Mouse (Mus musculus) gastrocnemius, postnatal 4 days (tissue): ENCODE measurements around the gene Fbxl7. TPM values are rescaled to one million over a fixed set of nuclear protein-coding genes. Genes with fewer than 3 reads are reported as not detected.
"Not testable (repeated sequence)": the region's sequence is repeated elsewhere in the genome, so short reads cannot be mapped to it uniquely, and the experiment has no call there.

Experiments used
- DNase-seq, 2 experiments: peaks; one replicate each; pipeline ENCODE4 v3.0.0; 2021 to 2022; ENCODE audit warnings: low spot score in 2 of 2, mixed read lengths in 2 of 2
- total RNA-seq, 2 experiments: library from RNA; stranded (reverse); gene quantifications; 2 replicates each; pipeline ENCODE4 v1.2.3; 2021

The Fbxl7 gene
- total RNA-seq, 2 experiments from 2014 or later: 14.0 to 15.9 TPM

DNA sequence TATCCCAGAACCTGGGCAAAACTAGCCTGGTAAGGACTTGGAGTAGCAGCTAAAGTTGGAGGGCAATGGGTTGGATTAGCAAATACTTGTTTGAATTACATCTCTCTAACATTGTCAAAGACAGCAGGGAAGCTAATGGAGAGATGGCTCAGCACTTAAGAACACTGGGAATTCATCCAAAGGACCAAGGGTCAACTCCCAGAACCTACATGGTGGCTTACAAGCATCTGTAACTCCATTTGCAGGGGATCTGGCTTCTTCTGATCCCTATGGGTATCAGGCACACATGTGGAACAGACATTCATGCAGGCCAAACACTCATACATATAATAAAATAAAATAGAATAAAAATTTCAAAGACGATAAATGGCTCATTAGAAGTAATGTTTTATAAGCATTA lies 78.4 kb downstream of the Fbxl7 start:
- no peak for DNase-seq

DNA sequence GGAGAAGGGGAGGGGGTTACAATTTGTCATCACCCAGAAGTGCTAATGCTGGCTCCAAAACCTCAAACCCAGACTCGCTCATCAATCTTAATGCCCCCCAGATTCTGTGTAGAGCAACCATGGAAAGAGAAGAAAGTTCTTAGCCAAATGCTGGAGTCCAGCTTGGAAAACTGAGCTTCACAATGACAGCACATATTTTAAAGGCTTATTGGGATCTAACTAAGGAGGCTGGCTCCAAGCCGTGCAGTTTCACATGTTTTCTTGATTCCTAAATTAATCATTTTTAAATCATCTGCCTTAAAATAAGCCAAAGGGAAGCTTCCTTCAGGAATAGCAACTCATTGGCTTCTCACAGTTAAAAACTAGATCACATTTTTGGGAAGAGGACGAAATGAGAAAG lies 82.5 kb downstream of the Fbxl7 start:
- peak in 1 of 2 experiments; percentile 11 for DNase-seq

DNA sequence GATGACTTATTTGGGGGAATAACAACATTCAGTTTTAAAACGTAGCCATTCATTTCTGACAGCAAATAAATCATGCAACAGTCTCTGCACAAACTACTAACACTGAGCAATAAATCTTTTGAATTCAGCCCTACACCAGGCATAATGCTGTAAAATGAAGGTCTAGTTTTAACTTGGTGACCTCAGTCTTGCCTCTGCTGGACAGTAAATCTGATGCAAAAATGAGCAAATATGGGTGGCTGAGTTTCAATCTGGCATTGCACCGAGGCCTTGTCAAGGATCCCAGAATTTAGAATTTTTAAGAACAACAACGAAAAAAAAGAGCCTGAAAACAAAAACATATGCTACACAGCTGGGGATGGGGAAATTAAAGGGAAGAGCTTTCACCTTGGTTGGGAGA lies 85.8 kb downstream of the Fbxl7 start:
- DNase-seq: peak in 1 of 2 experiments; percentile 27

DNA sequence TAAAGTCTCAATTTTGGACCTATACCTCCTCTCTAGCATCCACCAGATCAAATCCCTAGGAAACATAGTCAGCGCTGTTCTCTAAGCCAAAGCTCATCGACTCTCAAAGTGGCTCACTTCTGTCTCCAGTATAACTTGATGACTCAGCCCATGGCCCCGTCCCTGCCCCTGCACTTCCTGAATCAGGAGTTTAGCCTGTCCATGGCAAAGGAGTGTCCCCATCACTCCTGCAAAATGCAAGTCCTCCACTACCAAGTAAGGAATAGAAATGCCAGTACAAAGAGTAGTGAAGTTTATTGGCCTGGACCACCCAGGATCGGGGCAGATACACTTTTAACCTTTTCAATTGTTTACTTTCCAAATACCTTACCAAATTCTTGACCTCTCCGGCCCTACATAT lies 91.3 kb downstream of the Fbxl7 start:
- DNase-seq: no peak

DNA sequence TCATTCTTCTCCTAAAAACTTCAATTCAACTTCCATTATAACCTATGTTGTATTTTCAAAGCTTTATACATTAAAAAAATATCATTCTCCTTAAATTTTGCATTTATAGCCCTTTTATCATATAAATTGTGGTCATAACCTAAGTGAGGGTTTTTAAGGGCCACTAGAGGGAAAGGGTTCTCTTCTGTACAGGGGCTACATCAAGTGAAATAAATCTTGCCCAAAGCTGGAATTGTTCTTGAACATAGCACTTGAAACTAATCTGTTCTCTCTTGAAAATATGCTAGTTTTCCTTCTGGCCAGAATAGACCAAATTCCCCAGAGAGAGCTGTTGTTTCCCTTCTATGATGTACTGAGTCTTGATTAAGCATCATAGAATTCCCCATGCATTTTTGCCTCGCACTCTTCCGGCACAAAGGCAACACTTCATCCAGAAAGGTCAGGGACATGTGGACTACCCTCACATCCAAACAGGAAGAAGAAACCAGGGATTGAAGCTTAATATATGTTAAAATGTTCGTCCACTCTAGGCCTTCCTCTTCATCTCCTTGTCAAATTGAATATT lies 95.8 kb downstream of the Fbxl7 start:
- no peak for DNase-seq

DNA sequence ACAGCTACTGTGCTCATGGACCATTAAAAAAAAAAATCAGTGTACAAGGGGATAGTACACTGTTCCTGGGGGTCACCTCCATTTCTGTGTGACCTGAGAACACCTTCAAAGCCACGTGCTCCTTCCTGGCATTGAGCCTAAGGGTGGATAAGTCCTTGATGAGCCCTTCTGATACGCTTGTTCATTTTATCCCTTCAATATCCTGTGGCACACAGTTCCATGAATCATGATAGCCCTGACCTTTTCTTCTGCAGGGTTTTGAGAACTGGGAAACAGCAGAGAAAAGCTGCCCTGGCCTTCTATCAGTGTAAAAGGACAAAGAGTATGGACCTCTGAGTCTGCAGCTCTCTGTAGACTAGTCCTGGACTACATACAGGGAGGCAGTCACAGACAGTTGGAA lies 99.4 kb downstream of the Fbxl7 start:
- DNase-seq: no peak

DNA sequence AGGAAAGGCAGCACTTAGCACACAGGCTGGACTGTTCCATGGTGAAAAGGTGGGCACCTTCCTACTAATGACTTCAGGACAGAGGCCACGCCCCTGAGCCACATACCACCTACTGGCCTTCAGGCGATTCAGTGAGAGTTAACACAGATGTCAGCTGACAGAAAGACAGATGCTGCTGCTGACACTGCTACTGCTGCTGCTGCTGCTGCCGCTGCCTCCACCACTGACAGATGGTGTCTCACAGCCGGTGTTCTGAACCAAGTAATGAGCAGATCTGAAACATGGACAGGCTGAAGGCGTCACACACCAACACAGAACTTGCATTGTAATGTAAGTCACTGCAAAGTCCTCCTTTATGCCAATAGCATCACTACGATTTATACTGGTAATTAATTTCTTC lies 99.9 kb downstream of the Fbxl7 start:
- DNase-seq: no peak

DNA sequence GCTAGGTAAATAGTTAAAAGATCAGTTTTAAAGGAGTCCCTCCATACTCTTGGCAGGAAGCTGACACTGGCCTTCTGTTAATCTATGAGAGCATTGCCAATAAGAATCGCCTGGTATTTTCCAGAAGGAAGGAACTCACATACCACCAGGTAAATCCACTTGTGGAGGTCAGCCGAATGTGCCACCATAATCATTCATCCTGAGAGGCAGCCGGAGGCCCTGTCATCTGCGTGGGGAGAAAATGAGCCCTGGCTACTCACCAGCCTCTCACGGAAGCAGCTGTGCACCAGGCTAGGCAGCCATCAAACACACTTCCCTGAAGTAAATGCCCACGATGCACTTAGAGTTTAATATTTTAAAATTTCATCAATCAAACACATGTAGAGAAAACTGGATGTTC lies 108.2 kb downstream of the Fbxl7 start:
- no peak for DNase-seq

DNA sequence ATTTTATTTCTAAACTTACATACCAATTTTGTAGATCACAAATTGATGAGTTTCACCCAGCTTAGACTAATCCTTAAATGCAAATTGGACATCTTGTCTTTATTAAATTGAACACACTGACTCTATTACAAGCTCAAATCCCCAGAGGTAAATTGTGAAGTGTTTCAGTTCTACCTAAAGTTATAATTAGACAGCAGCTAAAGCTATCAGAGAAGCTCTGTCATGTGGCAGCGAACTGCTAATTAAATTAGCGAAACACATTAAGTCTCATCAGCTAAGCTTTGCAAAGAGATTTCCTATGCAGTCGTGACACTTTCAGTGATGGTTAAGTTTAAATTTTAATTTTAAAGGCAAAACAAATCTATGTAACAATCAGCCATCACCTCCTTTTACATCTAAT lies 114.8 kb downstream of the Fbxl7 start:
- DNase-seq: no peak

DNA sequence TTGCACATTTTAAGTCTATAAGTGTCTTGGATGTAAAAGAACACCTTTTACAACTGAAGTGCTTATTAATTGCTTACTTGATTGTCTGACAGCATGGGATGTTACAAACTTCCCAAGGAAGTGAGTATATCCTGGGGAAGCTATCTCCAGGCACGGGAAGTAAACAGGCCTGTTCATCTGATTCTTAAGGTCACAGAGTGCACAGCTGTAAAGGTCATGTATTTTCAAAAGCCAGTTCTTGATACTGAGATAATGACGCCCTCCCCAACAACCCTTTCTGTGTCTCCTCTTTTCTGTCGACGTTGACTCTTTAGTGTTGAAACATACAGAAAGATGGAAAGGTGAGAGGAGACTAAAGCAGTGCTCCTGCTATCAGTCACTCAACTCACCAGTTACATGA lies 116.3 kb downstream of the Fbxl7 start:
- no peak for DNase-seq

DNA sequence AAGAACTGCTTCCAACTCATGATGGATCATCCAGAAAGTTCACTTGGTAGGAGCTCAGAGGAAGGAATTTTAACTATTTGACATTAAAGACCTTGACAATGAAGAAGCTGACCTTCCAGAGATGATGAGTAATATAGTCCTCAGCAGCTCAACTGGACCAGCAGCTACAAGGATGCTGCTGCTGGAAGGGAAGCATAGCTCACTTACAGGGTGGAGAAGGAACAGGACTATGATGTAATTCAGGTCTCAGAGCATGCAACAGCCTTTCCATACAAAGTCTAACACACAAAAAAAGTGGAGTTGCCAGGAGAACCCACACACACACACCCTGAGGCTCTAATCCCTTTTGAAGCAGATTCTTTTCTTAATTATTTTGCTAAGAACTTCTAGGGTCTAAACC lies 119.7 kb downstream of the Fbxl7 start:
- no peak for DNase-seq

DNA sequence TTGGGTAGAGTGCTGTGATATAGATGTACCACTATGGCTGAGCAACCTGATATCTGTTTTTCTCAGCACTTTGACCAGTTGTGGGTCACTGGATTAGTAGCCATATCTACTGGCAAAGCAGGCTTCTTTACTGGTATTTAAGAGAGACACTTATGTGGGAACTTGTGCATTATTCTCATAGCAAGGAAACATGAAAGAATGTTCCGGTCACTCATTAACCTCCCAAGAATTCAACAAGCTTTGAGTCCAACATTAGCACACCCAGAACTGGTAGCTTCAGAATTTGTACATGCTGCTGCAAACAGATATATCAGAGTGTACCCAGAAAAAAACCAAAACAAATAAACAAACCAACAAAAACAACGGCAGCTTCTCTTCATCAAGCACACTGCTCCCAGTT lies 120.5 kb downstream of the Fbxl7 start:
- DNase-seq: no peak

DNA sequence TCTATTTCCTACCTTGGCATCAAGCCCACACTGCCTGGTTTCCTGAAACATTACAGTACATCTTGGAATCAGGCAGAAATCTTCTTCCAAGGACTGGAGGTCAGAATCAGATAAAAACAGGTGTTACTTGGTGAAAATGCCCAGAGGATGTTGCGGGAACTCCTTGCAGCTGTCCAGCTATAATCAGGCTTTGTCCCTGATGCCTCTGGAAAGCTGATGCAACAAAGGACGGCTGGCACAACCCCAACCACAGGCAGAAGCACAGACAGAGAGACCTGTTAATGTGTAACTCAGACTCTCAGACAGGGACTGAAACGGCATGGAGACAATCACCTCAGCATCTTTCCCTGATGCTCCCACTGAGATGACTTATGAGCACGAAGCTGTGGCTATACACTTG lies 133.7 kb downstream of the Fbxl7 start:
- peak in 1 of 2 experiments; percentile 29 for DNase-seq

DNA sequence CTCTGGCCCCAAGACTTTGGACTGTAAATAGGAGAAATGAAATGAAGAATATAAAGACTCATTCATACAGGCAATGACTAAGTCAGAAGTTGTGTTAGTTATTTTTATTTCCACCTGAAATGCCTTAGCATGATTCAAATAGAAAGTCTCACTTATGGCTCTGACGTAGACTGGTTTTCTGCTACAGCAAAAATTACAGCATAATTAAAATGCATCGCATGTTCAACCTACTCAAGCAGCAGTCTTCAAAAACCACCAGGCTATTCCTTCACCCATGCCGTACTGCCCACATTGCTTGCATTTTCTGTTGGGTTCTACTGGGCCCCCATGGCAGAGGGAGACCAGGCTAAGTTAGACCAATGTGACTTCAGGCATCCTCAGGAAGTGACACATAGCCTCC lies 146.9 kb downstream of the Fbxl7 start:
- no peak for DNase-seq

DNA sequence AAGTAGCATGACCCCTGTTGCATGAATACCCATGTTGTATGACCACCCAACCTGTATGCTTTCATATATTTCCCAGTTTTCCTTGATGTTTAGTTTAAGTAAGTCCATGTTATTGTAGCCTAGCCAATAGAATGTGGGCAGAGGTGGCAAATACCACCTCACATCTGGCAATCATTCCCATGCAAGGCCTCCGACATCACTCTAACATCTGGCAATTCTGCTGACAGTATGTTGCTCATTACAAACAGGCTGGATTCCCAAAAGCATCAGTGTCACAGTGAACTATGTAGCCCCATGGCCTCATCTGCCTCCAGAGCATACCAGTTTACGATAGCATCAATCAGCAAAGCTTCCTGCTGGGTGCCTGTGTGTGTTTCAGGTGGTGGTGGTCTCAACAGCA lies 163.0 kb downstream of the Fbxl7 start:
- DNase-seq: no peak

DNA sequence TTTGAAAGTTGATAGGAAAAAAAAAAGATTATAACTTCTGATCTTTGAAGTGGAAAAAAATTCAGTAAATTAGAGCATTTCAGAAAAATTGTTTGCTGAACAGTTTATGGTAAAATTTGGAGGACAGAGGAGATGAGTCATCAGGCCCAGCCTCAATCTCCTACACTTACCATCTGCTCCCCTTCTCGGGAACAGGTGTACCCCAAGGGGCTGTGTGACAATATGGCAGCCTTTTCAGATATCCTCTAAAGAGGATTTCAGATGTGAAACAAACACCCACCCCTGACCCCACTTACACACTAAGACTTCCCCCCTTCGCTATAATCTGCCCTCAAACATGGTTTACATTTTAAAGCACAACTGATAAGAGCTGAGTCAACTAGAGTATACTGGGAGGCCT lies 164.6 kb downstream of the Fbxl7 start:
- no peak for DNase-seq

DNA sequence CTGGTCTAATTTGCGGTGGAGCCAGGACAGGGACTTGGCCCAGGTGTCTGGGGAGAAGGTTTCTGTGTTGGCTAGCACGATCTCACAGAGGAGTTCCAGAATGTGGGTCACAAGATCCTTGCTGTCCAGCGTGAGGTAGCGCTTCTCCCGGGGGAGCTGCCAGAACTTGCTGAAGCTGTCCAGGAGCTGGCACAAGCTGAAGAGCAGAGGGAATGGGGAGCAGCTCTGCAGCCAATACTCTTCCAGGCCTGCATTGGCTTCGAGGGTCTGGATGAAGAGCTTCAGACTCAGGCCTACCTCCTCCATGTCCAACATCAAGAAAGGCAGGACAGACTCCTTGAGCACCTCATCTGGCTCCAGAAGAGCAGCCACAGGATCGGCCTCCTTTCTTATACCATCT lies 166.0 kb downstream of the Fbxl7 start:
- not testable (repeated sequence) for DNase-seq

DNA sequence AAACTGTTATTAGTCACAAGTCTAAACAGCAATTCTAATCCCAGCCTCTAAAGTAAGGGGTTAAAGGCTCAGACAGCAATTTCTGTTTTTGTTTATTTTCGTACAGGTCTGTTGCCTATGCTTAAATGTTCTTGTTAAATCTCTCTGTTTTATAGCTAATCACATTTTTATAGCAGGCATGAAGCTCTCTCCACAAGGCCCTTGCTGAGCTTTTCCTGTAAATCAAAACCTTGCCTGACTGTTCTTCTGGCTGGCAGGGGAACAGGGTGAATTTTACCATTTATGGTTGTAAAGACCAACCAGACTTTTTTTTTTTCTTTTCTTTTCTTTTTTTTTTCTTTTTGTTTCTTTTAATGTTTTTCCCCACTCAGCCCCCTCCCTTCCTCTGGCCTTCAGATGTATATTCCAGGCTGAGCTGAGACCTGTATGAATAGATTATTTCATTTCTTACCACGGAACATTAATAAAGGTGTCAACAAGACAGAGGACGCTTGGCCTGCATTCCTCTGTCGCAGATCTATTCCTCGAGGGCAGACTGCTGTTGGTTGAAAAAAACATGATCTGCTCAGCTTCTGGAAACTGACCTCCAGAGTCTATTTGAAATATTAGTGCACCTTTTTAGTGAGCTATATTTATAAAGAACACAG lies 176.9 kb downstream of the Fbxl7 start:
- no peak for DNase-seq

DNA sequence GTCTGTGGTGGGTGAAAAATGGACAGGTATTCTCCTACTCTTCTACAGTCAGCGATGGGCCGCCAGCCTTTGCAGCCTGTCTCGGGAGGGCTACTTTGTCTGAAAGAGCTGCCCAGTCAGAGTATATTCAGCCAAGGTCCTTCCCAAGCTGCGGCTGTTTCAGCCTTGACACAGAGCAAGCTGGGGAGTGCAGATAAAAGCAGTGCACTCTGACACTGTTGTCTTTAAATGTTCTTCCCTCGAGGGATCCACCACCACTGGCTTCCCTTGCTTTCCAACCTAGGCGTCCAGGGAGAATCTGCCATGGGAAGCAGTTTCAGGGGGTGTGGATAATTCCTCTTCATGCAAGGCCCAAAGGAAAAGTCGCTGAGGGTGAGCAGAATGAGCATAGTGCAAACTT lies 177.4 kb downstream of the Fbxl7 start:
- DNase-seq: no peak

DNA sequence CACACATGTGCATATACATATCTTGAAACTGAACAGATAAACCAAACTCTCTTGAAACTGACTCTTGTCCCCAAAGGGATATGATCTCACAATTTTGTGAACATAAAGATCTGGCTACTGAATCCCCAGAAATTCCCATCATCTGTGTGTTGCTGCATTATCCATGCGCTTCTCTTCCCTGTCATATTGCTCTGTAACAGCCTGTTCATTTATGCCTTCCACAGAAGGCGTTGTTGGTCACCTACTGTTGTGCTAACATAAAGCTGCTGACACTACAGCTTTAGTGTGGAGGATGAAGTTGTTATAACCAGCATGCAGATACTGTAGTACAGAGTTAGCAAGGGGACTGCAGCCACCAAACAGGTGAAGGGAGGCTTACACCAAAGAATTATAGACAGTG lies 179.2 kb downstream of the Fbxl7 start:
- no peak for DNase-seq

DNA sequence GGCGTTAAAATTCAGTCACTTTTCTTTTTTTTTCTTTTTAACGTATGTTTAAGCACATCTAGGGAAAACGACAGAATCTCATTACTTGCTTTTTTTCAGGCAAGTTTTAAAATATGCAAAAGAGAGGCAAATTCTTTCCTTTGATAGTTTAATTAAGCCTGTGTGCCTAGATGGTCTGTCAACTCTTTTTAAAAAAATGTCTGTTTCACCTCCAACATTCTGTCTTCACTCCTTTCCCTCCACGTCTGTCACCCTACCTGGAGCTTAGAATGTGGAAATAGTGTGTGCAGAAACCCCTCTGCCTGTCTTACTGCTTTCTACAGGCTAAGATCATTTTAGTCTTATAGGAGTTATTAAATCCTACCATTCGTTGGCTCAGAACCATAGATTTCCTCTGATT lies 179.7 kb downstream of the Fbxl7 start:
- no peak for DNase-seq

DNA sequence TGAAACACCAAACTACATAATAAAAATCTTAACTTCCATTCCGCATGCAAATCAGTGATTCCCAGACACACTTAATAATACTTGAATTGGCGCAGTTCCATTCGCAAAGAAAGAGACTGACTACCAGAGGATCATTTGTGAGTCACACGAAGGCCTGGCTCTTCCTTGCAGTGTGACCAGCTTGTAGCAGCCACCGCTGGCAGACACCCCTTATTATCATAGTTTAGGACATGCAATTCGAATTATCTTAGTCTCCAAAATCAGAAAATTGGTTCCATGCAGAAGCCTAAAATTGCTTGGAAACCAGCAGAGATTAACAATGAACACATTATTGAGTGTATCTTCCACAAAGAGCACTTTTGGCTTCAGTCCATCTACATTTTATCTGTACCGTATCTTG lies 183.1 kb downstream of the Fbxl7 start:
- DNase-seq: no peak

DNA sequence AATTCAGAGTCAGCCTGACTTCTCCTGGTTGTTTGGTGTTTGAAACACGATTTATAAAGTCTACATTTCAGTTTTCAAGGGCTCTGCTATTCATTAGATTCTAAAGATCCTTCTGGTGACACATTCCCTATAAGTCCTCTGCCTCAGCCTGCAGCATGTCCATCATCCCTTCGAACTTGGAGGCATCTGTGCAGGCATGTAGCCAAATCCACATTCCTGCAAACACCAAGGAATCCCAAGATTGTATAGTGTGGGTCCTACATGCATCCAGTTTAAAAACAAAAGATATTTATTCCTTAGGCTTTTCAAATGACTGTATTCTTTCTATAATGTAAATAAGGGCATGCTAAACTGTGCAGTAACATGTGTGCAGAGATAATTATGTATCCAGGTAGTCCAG lies 190.4 kb downstream of the Fbxl7 start:
- DNase-seq: no peak
